Mouse (Mus musculus): Measurements from ENCODE around the gene Olfr631. TPM values are rescaled to one million over a fixed set of nuclear protein-coding genes. Genes with fewer than 3 reads are reported as not detected.

Gene Olfr631
- polyA plus RNA-seq (2017; shearing (Covaris generic)), result not detected

GRCm38 (mm10) chr7:103928525-103928924, at the start of gene Olfr631:
TSS of gene Olfr631 (plus strand) at chr7:103928825.

GRCm38 (mm10) chr7:103886152-103886551, 42.5 kb upstream of the Olfr631 start, which contains the start of gene Olfr66:
TSS of gene Olfr66 (minus strand) at chr7:103886252.

GRCm38 (mm10) chr7:103894385-103894784, 34.2 kb upstream of the Olfr631 start, which contains the start of gene Olfr64:
TSS of gene Olfr64 (minus strand) at chr7:103894485.

GRCm38 (mm10) chr7:103903187-103903586, 25.4 kb upstream of the Olfr631 start, which contains the start of gene Olfr65:
TSS of gene Olfr65 (plus strand) at chr7:103903487.

GRCm38 (mm10) chr7:103934264-103934663, 5.6 kb downstream of the Olfr631 start, which contains the start of gene Olfr632:
TSS of gene Olfr632 (plus strand) at chr7:103934347.

GRCm38 (mm10) chr7:103944137-103944536, 15.5 kb downstream of the Olfr631 start, which contains the start of gene Olfr633:
TSS of gene Olfr633 (plus strand) at chr7:103944437.

GRCm38 (mm10) chr7:103970852-103971251, 42.2 kb downstream of the Olfr631 start, which contains the start of gene Olfr635:
TSS of gene Olfr635 (plus strand) at chr7:103971152.

Other genes with a start within 250 kb of the Olfr631 start
- gene Olfr625-ps1, start 246.1 kb upstream of the Olfr631 start, polyA plus RNA-seq (2017; shearing (Covaris generic)), result not detected
- not detected for gene Olfr243, start 214.2 kb upstream of the Olfr631 start, polyA plus RNA-seq (2017; shearing (Covaris generic))
- not detected for gene Olfr628, start 198.5 kb upstream of the Olfr631 start, polyA plus RNA-seq (2017; shearing (Covaris generic))
- not detected for gene Olfr629, start 183.9 kb upstream of the Olfr631 start, polyA plus RNA-seq (2017; shearing (Covaris generic))
- not detected for gene Olfr630, start 171.5 kb upstream of the Olfr631 start, polyA plus RNA-seq (2017; shearing (Covaris generic))
- 0.08 TPM for gene Olfr69, start 157.2 kb upstream of the Olfr631 start, polyA plus RNA-seq (2017; shearing (Covaris generic))
- gene Olfr68, start 149.1 kb upstream of the Olfr631 start, polyA plus RNA-seq (2017; shearing (Covaris generic)), result not detected
- 0.05 TPM for gene Olfr67, start 137.0 kb upstream of the Olfr631 start, polyA plus RNA-seq (2017; shearing (Covaris generic))
- gene Hbb-bt, start 114.8 kb upstream of the Olfr631 start, polyA plus RNA-seq (2017; shearing (Covaris generic)), result 32.1 TPM
- gene Hbb-bs, start 100.7 kb upstream of the Olfr631 start, polyA plus RNA-seq (2017; shearing (Covaris generic)), result 155 TPM
- gene Hbb-bh2, start 88.3 kb upstream of the Olfr631 start, polyA plus RNA-seq (2017; shearing (Covaris generic)), result not detected
- not detected for gene Hbb-bh1, start 85.7 kb upstream of the Olfr631 start, polyA plus RNA-seq (2017; shearing (Covaris generic))
- gene Hbb-y, start 75.6 kb upstream of the Olfr631 start, polyA plus RNA-seq (2017; shearing (Covaris generic)), result not detected
- gene Olfr66, start 42.6 kb upstream of the Olfr631 start, polyA plus RNA-seq (2017; shearing (Covaris generic)), result not detected
- 0.07 TPM for gene Olfr64, start 34.3 kb upstream of the Olfr631 start, polyA plus RNA-seq (2017; shearing (Covaris generic))
- gene Olfr65, start 25.3 kb upstream of the Olfr631 start, polyA plus RNA-seq (2017; shearing (Covaris generic)), result not detected
- gene Olfr632, start 5.5 kb downstream of the Olfr631 start, polyA plus RNA-seq (2017; shearing (Covaris generic)), result not detected
- gene Olfr633, start 15.6 kb downstream of the Olfr631 start, polyA plus RNA-seq (2017; shearing (Covaris generic)), result not detected
- gene Olfr635, start 42.3 kb downstream of the Olfr631 start, polyA plus RNA-seq (2017; shearing (Covaris generic)), result 0.02 TPM
- not detected for gene Olfr638, start 69.9 kb downstream of the Olfr631 start, polyA plus RNA-seq (2017; shearing (Covaris generic))
- gene Olfr639, start 88.5 kb downstream of the Olfr631 start, polyA plus RNA-seq (2017; shearing (Covaris generic)), result 0.02 TPM
- gene Olfr640, start 96.7 kb downstream of the Olfr631 start, polyA plus RNA-seq (2017; shearing (Covaris generic)), result not detected
- gene Olfr641, start 106.6 kb downstream of the Olfr631 start, polyA plus RNA-seq (2017; shearing (Covaris generic)), result not detected
- gene Olfr642, start 123.8 kb downstream of the Olfr631 start, polyA plus RNA-seq (2017; shearing (Covaris generic)), result not detected
- not detected for gene 4930516K23Rik, start 132.6 kb downstream of the Olfr631 start, polyA plus RNA-seq (2017; shearing (Covaris generic))
- gene Olfr644, start 143.0 kb downstream of the Olfr631 start, polyA plus RNA-seq (2017; shearing (Covaris generic)), result not detected
- gene Olfr645, start 156.6 kb downstream of the Olfr631 start, polyA plus RNA-seq (2017; shearing (Covaris generic)), result not detected
- gene Olfr646, start 176.0 kb downstream of the Olfr631 start, polyA plus RNA-seq (2017; shearing (Covaris generic)), result not detected
- not detected for gene Ubqln5, start 201.0 kb downstream of the Olfr631 start, polyA plus RNA-seq (2017; shearing (Covaris generic))
- gene Olfr643, start 208.6 kb downstream of the Olfr631 start, polyA plus RNA-seq (2017; shearing (Covaris generic)), result not detected
- gene Ubqln3, start 214.5 kb downstream of the Olfr631 start, polyA plus RNA-seq (2017; shearing (Covaris generic)), result not detected
- not detected for gene Ubqlnl, start 221.7 kb downstream of the Olfr631 start, polyA plus RNA-seq (2017; shearing (Covaris generic))
- gene Olfm5, start 236.0 kb downstream of the Olfr631 start, polyA plus RNA-seq (2017; shearing (Covaris generic)), result not detected

Measured in CD4-positive, CD25-positive, alpha-beta regulatory T cell (primary cell).